Mouse (Mus musculus) liver, embryonic 14.5 days (tissue): Measurements from ENCODE around the gene Gzf1. TPM values are rescaled to one million over a fixed set of nuclear protein-coding genes. Genes with fewer than 3 reads are reported as not detected.

ENCODE experiments used
- ATAC-seq: fragments of 200-750 bp; cut with Nextera tagmentation; 2 replicates; pipeline ENCODE4 v1.8.0; 2017; ENCODE audit warnings: moderate number of reproducible peaks, mild to moderate bottlenecking, moderate library complexity; ENCODE audit not compliant: insufficient read depth
- DNase-seq, 3 experiments: peaks; one replicate each; pipeline ENCODE4 v3.0.0-alpha.2; 2012 to 2013; ENCODE audit warnings: low read depth in 3 of 3, low spot score in 3 of 3
- H3K27ac ChIP-seq: fragments of 300-500 bp; sonication (generic); 2 replicates; pipeline ENCODE4 v1.5.1; 2014; ENCODE audit warnings: moderate library complexity, mild to moderate bottlenecking, control low read depth, inconsistent platforms
- H3K27me3 ChIP-seq: fragments of 300-500 bp; sonication (generic); 2 replicates; pipeline ENCODE4 v1.6.1; 2014; ENCODE audit warnings: mild to moderate bottlenecking, low read length, moderate library complexity; ENCODE audit not compliant: control insufficient read depth, insufficient read depth
- H3K36me3 ChIP-seq: fragments of 300-500 bp; sonication (generic); replicated peaks from 2 replicates; pipeline ENCODE4 v1.6.1; 2014; ENCODE audit warnings: low read depth; ENCODE audit not compliant: control insufficient read depth, insufficient read depth
- H3K4me1 ChIP-seq, 2 experiments: fragments of 200-500 bp in 1 of 2; fragments of 300-500 bp in 1 of 2; sonication (generic) in 1 of 2; replicated peaks; 2 replicates each; pipeline ENCODE4 v1.6.1; 2012 to 2014; ENCODE audit warnings: antibody characterized with exemption in 1 of 2, inconsistent platforms in 1 of 2, low read length in 1 of 2; ENCODE audit not compliant: control insufficient read depth in 2 of 2, insufficient read depth in 2 of 2
- H3K4me2 ChIP-seq: fragments of 300-500 bp; sonication (generic); 2 replicates; pipeline ENCODE4 v1.6.1; 2014; ENCODE audit warnings: low read depth, mild to moderate bottlenecking, control low read depth, moderate library complexity
- H3K4me3 ChIP-seq, 2 experiments: fragments of 200-500 bp in 1 of 2; fragments of 300-500 bp in 1 of 2; sonication (generic) in 1 of 2; 2 replicates each; pipeline ENCODE4 v1.5.1; 2012 to 2014; ENCODE audit warnings: low read depth in 2 of 2, low read length in 2 of 2, mild to moderate bottlenecking in 2 of 2, control low read depth in 1 of 2, inconsistent platforms in 1 of 2, moderate library complexity in 1 of 2; ENCODE audit not compliant: insufficient read depth in 1 of 2
- H3K9ac ChIP-seq: fragments of 300-500 bp; sonication (generic); replicated peaks from 2 replicates; pipeline ENCODE4 v1.6.1; 2014; ENCODE audit warnings: mild to moderate bottlenecking, control low read depth, moderate library complexity
- H3K9me3 ChIP-seq: fragments of 300-500 bp; sonication (generic); 2 replicates; pipeline ENCODE4 v1.6.1; 2016; ENCODE audit warnings: low read length, mixed read lengths; ENCODE audit not compliant: control insufficient read depth
- CTCF ChIP-seq: IDR thresholded peaks from 2 replicates; pipeline ENCODE4 v1.5.1; 2016; ENCODE audit warnings: antibody characterized with exemption, low read depth, control low read depth
- EP300 ChIP-seq: IDR thresholded peaks from 2 replicates; pipeline ENCODE4 v1.6.1; 2016; ENCODE audit warnings: antibody characterized with exemption, low read depth
- WGBS: fragments of 180-500 bp; shearing (Covaris S2); extraction: QIAGEN DNeasy Blood & Tissue Kit; methylation state at CpG from one replicate; pipeline ENCODE4 v1.1.7; 2014; ENCODE audit not compliant: insufficient replicate concordance; 5-methylcytosine and 5-hydroxymethylcytosine counted together
- polyA plus RNA-seq, 2 experiments: library from polyadenylated mRNA; depleted of rRNA in 1 of 2; stranded (reverse) in 1 of 2; unstranded in 1 of 2; fragments of >200 nt; fragmentation: Nextera tagmentation in 1 of 2; extraction: Ambion mirVana in 1 of 2; gene quantifications; 2 replicates each; pipeline versions ENCODE4 v1.2.1 to v1.2.3; 2012 to 2014

Gene Gzf1
- polyA plus RNA-seq, 2 experiments: 5.1 to 7.9 TPM

DNA sequence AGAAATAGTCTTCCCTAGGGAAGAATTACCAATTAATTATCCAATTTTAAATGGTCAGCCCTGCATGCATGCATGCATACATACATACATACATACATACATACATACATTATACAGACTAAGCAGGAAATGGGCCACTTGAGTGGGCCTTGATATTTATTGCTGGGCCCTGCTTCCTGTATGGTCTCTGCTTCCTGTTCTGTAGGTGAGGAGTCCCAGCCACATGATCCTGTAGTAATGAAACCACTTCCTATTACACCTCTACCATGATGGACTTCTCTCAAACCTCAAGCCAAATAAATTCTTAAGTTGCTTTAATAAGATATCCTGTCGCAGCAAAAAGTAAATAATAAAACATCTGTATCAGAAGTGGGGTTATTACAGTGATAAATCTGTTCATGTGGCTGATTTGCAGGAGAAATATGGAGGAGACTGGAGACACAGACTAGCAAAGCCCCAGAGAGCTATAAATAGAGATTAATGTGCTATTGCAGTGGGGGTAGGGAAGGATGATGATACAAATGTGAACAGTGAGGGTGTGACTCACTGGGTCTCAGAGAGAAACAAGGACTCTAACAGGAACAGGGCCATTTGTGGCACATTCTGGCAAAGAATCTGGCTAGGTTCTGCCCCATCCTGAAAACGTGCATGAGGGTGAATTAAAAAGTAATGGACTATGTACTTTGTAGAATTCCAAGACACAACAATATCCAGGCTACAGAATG, 38.6 kb downstream of the Gzf1 start:
- H3K27ac ChIP-seq: no peak overlapping the region
- no peak for TF ChIP-seq CTCF
- no peak for TF ChIP-seq EP300
- H3K4me3 ChIP-seq: no peak overlapping the region
- H3K36me3 ChIP-seq: no peaks in the 10 kb centered on the region
- no peaks in the 10 kb centered on the region for H3K9me3 ChIP-seq
- H3K4me1 ChIP-seq: no peaks in the 10 kb centered on the region
- DNase-seq: no peak
- 34% methylated on average over 2 of the region's 2 CpGs for WGBS
- no peak overlapping the region for H3K9ac ChIP-seq
- H3K4me2 ChIP-seq: no peak overlapping the region
- no peak for ATAC-seq
- H3K27me3 ChIP-seq: no peaks in the 10 kb centered on the region

- WGBS: 3% methylated on average over 35 of the region's 35 CpGs
- TF ChIP-seq CTCF: no peak
- TF ChIP-seq EP300: no peak
- Histone ChIP-seq H3K9ac (peak overlapping the region; percentile 49), H3K4me2 (peak overlapping the region; percentile 75), H3K9me3 (no peaks in the 10 kb centered on the region), H3K4me3 (peak overlapping the region; percentile 62 to 69), H3K27ac (no peak overlapping the region), H3K36me3 (no peaks in the 10 kb centered on the region), H3K27me3 (no peaks in the 10 kb centered on the region), H3K4me1 (peaks cover 0 to 2% of the 10 kb centered on the region in 2 experiments; a peak in 2 of 4 replicates)
- ATAC-seq: peak; percentile 36
- no peak for DNase-seq
These were observed 50.9 kb downstream of the Gzf1 start for GRCm38 (mm10) chr2:148731614-148732326.

DNA sequence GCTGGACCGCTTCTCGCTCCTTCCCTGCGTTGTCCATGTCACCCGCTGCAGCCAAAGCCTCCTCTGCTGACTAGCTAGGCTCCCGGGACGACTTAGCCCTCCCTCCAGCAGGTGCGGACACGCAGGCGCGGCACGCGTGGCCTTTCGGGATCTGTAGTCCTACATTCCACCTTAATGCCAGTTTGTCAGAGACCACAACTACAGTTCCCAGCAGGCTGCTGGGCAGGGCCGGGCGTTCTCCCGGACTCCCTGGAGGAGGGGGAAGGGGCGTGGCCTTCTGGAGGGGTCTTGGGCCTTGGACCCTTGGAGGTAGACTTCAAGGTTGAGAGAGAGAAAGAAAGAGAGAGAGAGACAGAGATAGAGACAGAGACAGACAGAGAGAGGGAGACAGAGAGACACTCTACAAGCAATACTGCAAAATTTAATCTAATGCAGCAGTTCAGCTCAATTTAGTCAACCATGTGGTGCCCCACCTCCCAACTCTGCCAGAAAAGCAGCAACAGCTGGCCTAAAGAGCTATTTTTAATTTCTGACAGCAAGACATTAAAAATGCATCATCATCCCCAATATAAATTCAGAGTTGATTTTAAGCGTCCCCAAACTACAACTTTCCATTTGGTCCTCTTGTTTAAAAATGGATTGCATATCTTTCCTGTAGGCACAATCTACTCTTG, 51.6 kb downstream of the Gzf1 start, which contains the start of gene Napb:
Gene Napb, minus strand, starts transcription at position 141 of the 674 bp plus-strand sequence.
- WGBS: 4% methylated on average over 18 of the region's 18 CpGs

More for the DNA sequence above, 51.6 kb downstream of the Gzf1 start, which contains the start of gene Napb:
- Histone ChIP-seq H3K27ac (no peak within 1 kb of the TSS), H3K4me3 (peak within 1 kb of the TSS; percentile 62 to 69), H3K9me3 (no peaks in the 10 kb centered on the region), H3K36me3 (no peaks in the 10 kb centered on the region), H3K27me3 (no peaks in the 10 kb centered on the region), H3K9ac (peak within 1 kb of the TSS; percentile 49), H3K4me2 (peak within 1 kb of the TSS; percentile 75), H3K4me1 (peaks cover 0 to 2% of the 10 kb centered on the region in 2 experiments; a peak in 2 of 4 replicates)
- ATAC-seq (peak; percentile 95), DNase-seq (peak; percentile 47 to 57 (median 52))
- TF ChIP-seq EP300: no peak
- TF ChIP-seq CTCF: no peak

Other genes starting within 250 kb of the Gzf1 start
- 1.4 and 1.5 TPM in 2 replicates for gene Cd93, start 237.5 kb upstream of the Gzf1 start, polyA plus RNA-seq (2012; rRNA removed)
- gene Cd93, start 237.5 kb upstream of the Gzf1 start, polyA plus RNA-seq (2014; fragmentation: Nextera tagmentation; extraction: Ambion mirVana): 1.8 and 2.2 TPM in 2 replicates
- gene Nxt1, start 8.4 kb upstream of the Gzf1 start, polyA plus RNA-seq (2012; rRNA removed): 34.8 and 43.9 TPM in 2 replicates
- 61.9 and 63.6 TPM in 2 replicates for gene Nxt1, start 8.4 kb upstream of the Gzf1 start, polyA plus RNA-seq (2014; fragmentation: Nextera tagmentation; extraction: Ambion mirVana)
- 0.30 and 0.36 TPM in 2 replicates for gene Napb, start 51.4 kb downstream of the Gzf1 start, polyA plus RNA-seq (2012; rRNA removed)
- 0.09 and 0.14 TPM in 2 replicates for gene Napb, start 51.4 kb downstream of the Gzf1 start, polyA plus RNA-seq (2014; fragmentation: Nextera tagmentation; extraction: Ambion mirVana)
- not detected in 2 replicates for gene Cstl1, start 69.3 kb downstream of the Gzf1 start, polyA plus RNA-seq (2012; rRNA removed)
- not detected in 2 replicates for gene Cstl1, start 69.3 kb downstream of the Gzf1 start, polyA plus RNA-seq (2014; fragmentation: Nextera tagmentation; extraction: Ambion mirVana)
- not detected in 2 replicates for gene Cst11, start 90.5 kb downstream of the Gzf1 start, polyA plus RNA-seq (2012; rRNA removed)
- gene Cst11, start 90.5 kb downstream of the Gzf1 start, polyA plus RNA-seq (2014; fragmentation: Nextera tagmentation; extraction: Ambion mirVana): not detected in 2 replicates
- gene 8030411F24Rik, start 101.0 kb downstream of the Gzf1 start, polyA plus RNA-seq (2012; rRNA removed): not detected in 2 replicates
- not detected in 2 replicates for gene 8030411F24Rik, start 101.0 kb downstream of the Gzf1 start, polyA plus RNA-seq (2014; fragmentation: Nextera tagmentation; extraction: Ambion mirVana)
- gene Cst12, start 108.3 kb downstream of the Gzf1 start, polyA plus RNA-seq (2012; rRNA removed): not detected in 2 replicates
- gene Cst12, start 108.3 kb downstream of the Gzf1 start, polyA plus RNA-seq (2014; fragmentation: Nextera tagmentation; extraction: Ambion mirVana): not detected in 2 replicates
- 0.10 TPM in 1 of 2 replicates, not detected in the other for gene Cst8, start 117.8 kb downstream of the Gzf1 start, polyA plus RNA-seq (2012; rRNA removed)
- 0.27 TPM in 1 of 2 replicates, not detected in the other for gene Cst8, start 117.8 kb downstream of the Gzf1 start, polyA plus RNA-seq (2014; fragmentation: Nextera tagmentation; extraction: Ambion mirVana)
- not detected in 2 replicates for gene Cst13, start 139.1 kb downstream of the Gzf1 start, polyA plus RNA-seq (2012; rRNA removed)
- gene Cst13, start 139.1 kb downstream of the Gzf1 start, polyA plus RNA-seq (2014; fragmentation: Nextera tagmentation; extraction: Ambion mirVana): not detected in 2 replicates
- 0.09 and 0.11 TPM in 2 replicates for gene Cst9, start 154.1 kb downstream of the Gzf1 start, polyA plus RNA-seq (2012; rRNA removed)
- gene Cst9, start 154.1 kb downstream of the Gzf1 start, polyA plus RNA-seq (2014; fragmentation: Nextera tagmentation; extraction: Ambion mirVana): 0.39 TPM in 1 of 2 replicates, not detected in the other
- gene 9230104L09Rik, start 184.0 kb downstream of the Gzf1 start, polyA plus RNA-seq (2012; rRNA removed): not detected in 2 replicates
- not detected in 2 replicates for gene 9230104L09Rik, start 184.0 kb downstream of the Gzf1 start, polyA plus RNA-seq (2014; fragmentation: Nextera tagmentation; extraction: Ambion mirVana)
- 93.7 and 106 TPM in 2 replicates for gene Cst3, start 194.7 kb downstream of the Gzf1 start, polyA plus RNA-seq (2012; rRNA removed)
- gene Cst3, start 194.7 kb downstream of the Gzf1 start, polyA plus RNA-seq (2014; fragmentation: Nextera tagmentation; extraction: Ambion mirVana): 157 and 165 TPM in 2 replicates